Mouse (Mus musculus) midbrain, postnatal 0 days (tissue): ENCODE measurements at regions not wholly inside any gene's neighbourhood (a gene's known extent, or its start where the extent isn't known, plus 50 kb on each side); places are given as distances from the start of the nearest gene placed in this dataset.
"Not testable (repeated sequence)": the region's sequence is repeated elsewhere in the genome, so short reads cannot be mapped to it uniquely, and the experiment has no call there.

Experiments
- ATAC-seq: fragments of 200-750 bp; cut with Nextera tagmentation; 2 replicates; pipeline ENCODE4 v1.8.0; 2017; ENCODE audit warnings: moderate number of reproducible peaks, mild to moderate bottlenecking, moderate TSS enrichment, moderate library complexity; ENCODE audit not compliant: low FRiP score
- DNase-seq: peaks from one replicate; pipeline ENCODE4 v3.0.0-alpha.2; 2015; ENCODE audit warnings: low spot score
- H3K27ac ChIP-seq: fragments of 300-500 bp; sonication (generic); 2 replicates; pipeline ENCODE4 v1.5.1; 2014; ENCODE audit warnings: low read depth, mild to moderate bottlenecking, low read length, mixed read lengths
- H3K27me3 ChIP-seq: fragments of 300-500 bp; sonication (generic); 2 replicates; pipeline ENCODE4 v1.6.1; 2014; ENCODE audit warnings: low read length, control low read depth, mixed read lengths; ENCODE audit not compliant: insufficient read depth
- H3K36me3 ChIP-seq: fragments of 300-500 bp; sonication (generic); 2 replicates; pipeline ENCODE4 v1.6.1; 2014; ENCODE audit warnings: low read length, control low read depth, mixed read lengths; ENCODE audit not compliant: insufficient read depth
- H3K4me1 ChIP-seq: fragments of 300-500 bp; sonication (generic); 2 replicates; pipeline ENCODE4 v1.6.1; 2014; ENCODE audit warnings: mild to moderate bottlenecking, control low read depth, antibody characterized with exemption, low read length, mixed read lengths; ENCODE audit not compliant: insufficient read depth
- H3K4me2 ChIP-seq: fragments of 300-500 bp; sonication (generic); 2 replicates; pipeline ENCODE4 v1.6.1; 2014; ENCODE audit warnings: low read depth, mild to moderate bottlenecking, low read length, mixed read lengths; ENCODE audit not compliant: poor library complexity, severe bottlenecking
- H3K4me3 ChIP-seq: fragments of 300-500 bp; sonication (generic); 2 replicates; pipeline ENCODE4 v1.5.1; 2014; ENCODE audit warnings: low read depth, mild to moderate bottlenecking, low read length, moderate library complexity
- H3K9ac ChIP-seq: fragments of 300-500 bp; sonication (generic); replicated peaks from 2 replicates; pipeline ENCODE4 v1.6.1; 2014; ENCODE audit warnings: mild to moderate bottlenecking, low read length, moderate library complexity, mixed read lengths; ENCODE audit not compliant: poor library complexity, severe bottlenecking
- H3K9me3 ChIP-seq: fragments of 300-500 bp; sonication (generic); 2 replicates; pipeline ENCODE4 v1.6.1; 2016; ENCODE audit warnings: low read length, control low read depth
- CTCF ChIP-seq: IDR thresholded peaks from 2 replicates; pipeline ENCODE4 v1.5.1; 2016; ENCODE audit warnings: antibody characterized with exemption, mild to moderate bottlenecking
- WGBS: fragments of 180-500 bp; shearing (Covaris S2); extraction: QIAGEN DNeasy Blood & Tissue Kit; methylation state at CpG from one replicate; pipeline ENCODE4 v1.1.7; 2014; 5-methylcytosine and 5-hydroxymethylcytosine counted together

DNA sequence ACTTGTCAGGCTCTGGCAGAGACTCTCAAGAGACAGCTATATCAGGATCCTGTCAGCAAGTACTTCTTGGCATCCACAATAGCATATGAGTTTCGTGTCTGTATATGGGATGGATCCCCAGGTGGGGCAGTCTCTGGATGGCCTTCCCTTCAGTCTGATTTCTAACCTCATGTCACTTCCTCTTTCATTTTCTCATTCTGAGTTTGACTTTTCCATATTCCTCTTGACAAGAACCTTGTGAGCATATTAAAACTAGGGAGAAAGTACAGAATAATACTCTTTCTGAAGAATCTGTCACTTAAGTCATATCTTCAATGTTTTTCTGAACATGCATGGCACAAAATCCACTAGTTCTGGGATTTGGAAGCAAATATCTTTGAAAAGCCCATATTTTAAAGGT is 583.3 kb upstream of the Zfp960 start:
- no peak overlapping the region for H3K4me3 ChIP-seq
- no peak overlapping the region for H3K27ac ChIP-seq
- H3K9me3 ChIP-seq = no peaks in the 10 kb centered on the region
- no peak for TF ChIP-seq CTCF
- 64% methylated on average over 1 of the region's 1 CpGs for WGBS
- H3K4me1 ChIP-seq = no peaks in the 10 kb centered on the region
- ATAC-seq (no peak), DNase-seq (no peak)
- no peaks in the 10 kb centered on the region for H3K36me3 ChIP-seq
- no peak overlapping the region for H3K4me2 ChIP-seq
- no peak overlapping the region for H3K9ac ChIP-seq
- no peaks in the 10 kb centered on the region for H3K27me3 ChIP-seq

DNA sequence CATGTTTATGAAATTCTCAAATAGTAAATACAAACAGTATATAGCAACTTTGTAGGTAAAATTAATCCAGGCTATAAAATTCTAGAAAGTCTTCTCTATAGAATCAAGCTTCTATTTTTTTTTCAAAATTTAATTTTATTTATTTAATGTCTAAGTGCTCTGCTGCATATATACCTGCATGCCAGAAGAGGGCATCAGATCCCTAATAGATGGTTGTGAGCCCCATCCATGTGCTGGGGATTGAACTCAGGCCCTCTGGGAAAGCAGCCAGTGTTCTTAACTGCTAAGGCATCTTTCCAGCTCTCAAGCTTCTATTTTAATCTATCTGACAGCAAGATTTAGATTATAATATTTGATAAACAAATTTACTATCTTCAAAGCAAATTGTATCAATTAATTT is 602.7 kb upstream of the Zfp960 start:
- H3K9me3 ChIP-seq = no peaks in the 10 kb centered on the region
- no peaks in the 10 kb centered on the region for H3K27me3 ChIP-seq
- DNase-seq (no peak), ATAC-seq (no peak)
- no peaks in the 10 kb centered on the region for H3K36me3 ChIP-seq
- H3K4me1 ChIP-seq = no peaks in the 10 kb centered on the region
- H3K4me3 ChIP-seq = no peak overlapping the region
- H3K9ac ChIP-seq = no peak overlapping the region
- H3K4me2 ChIP-seq = no peak overlapping the region
- TF ChIP-seq CTCF = no peak
- H3K27ac ChIP-seq = no peak overlapping the region

DNA sequence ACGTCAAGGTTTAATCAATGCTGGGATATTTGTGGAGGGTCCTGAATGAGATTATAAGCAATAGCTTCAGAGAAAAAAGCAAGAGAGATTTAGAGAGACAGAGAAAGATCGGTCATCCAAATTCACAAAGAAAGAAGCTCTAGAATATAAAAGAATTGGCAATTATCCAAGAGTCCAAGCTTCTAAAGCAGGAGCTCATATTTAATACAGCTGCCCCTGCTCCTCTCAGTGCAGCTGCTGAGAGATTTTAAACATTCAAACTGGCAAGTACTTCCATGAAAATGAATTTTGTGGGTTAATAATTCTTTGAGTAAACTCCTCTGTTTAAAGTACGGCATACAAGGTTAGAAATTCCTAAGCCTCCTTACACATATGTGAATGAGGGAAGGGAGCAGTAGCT is 610.8 kb upstream of the Zfp960 start:
- 24% methylated on average over 3 of the region's 3 CpGs for WGBS
- no peak overlapping the region for H3K4me2 ChIP-seq
- DNase-seq = no peak

DNA sequence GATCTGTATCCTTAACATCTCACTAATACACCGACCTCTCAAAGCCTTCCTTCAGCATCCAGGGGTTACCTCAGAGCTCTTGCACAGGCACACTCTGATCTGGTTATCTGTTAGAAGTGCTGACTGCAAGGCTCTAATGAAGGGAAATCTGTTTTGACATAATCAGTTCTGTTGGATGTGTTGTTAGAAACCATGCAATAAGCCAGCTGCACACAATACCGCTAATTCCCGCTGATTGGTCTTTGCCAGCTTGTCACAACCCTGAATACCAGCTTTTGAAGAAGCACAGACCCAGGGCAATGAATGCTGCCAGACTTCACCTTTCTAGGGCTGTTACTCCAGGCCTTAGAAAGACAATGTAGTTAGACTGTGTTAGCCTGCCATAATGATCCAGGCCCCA is 613.7 kb upstream of the Rgmb start:
- H3K9me3 ChIP-seq = no peaks in the 10 kb centered on the region
- no peak overlapping the region for H3K9ac ChIP-seq
- no peak overlapping the region for H3K27ac ChIP-seq
- WGBS = 60% methylated on average over 3 of the region's 3 CpGs
- DNase-seq (no peak), ATAC-seq (no peak)
- H3K36me3 ChIP-seq = no peaks in the 10 kb centered on the region
- H3K27me3 ChIP-seq = no peaks in the 10 kb centered on the region
- H3K4me3 ChIP-seq = no peak overlapping the region
- no peaks in the 10 kb centered on the region for H3K4me1 ChIP-seq
- no peak overlapping the region for H3K4me2 ChIP-seq
- no peak for TF ChIP-seq CTCF

More for the DNA sequence above, 610.8 kb upstream of the Zfp960 start:
- H3K9ac ChIP-seq = no peak overlapping the region
- H3K36me3 ChIP-seq = no peaks in the 10 kb centered on the region
- no peak for ATAC-seq
- H3K4me1 ChIP-seq = no peaks in the 10 kb centered on the region
- H3K27ac ChIP-seq = no peak overlapping the region
- TF ChIP-seq CTCF = no peak
- no peaks in the 10 kb centered on the region for H3K9me3 ChIP-seq
- H3K27me3 ChIP-seq = no peaks in the 10 kb centered on the region
- H3K4me3 ChIP-seq = no peak overlapping the region

DNA sequence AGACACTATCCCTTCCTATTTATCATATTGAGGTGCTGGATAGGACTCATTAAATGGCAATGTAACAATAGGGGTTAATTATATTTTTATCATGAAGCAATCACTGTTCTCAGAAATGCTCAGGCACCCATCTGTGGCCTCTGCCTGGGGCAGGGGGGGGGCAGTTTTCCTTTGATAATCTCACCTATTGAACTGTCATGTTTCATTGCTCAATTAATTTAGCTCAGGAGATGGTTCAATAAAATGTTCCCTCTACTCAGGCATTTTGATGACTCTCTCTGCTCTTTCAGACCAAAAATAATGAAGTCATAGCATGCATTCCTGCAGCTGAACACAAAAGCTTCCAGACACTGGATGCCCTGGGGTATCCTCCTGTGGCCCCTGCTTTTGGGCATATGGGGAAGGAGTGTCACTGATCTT is 564.4 kb upstream of the Rgmb start:
- no peak overlapping the region for H3K27ac ChIP-seq
- ATAC-seq = no peak

DNA sequence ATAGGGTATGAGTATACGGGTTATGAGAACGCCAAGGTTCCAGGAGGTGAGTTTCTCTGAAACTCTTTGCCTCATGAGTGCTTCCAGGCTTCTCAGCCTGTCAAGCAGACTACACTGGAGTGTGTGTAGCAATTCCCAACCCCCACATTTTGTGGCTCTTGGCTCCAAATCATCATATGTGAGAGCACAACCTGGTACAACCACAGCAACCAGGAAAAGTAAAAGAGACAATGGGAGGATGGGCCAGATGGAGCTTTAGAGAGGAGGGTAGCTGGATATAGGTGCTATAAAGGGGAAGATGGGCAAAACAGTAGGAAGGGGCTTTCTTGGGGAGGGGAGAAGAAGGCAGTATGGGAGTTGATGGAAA is 544.0 kb upstream of the Rgmb start:
- H3K4me1 ChIP-seq, H3K27ac ChIP-seq, ATAC-seq, H3K9ac ChIP-seq, H3K4me2 ChIP-seq, H3K27me3 ChIP-seq, H3K4me3 ChIP-seq, H3K36me3 ChIP-seq, H3K9me3 ChIP-seq, DNase-seq: not testable (repeated sequence)
- WGBS = 100% methylated on average over 2 of the region's 2 CpGs

More for the DNA sequence above, 564.4 kb upstream of the Rgmb start:
- Histone ChIP-seq H3K36me3 (no peaks in the 10 kb centered on the region), H3K9ac (no peak overlapping the region), H3K4me3 (no peak overlapping the region), H3K4me1 (no peaks in the 10 kb centered on the region), H3K9me3 (no peaks in the 10 kb centered on the region), H3K27me3 (no peaks in the 10 kb centered on the region), H3K4me2 (no peak overlapping the region)
- DNase-seq = no peak
- TF ChIP-seq CTCF = no peak

DNA sequence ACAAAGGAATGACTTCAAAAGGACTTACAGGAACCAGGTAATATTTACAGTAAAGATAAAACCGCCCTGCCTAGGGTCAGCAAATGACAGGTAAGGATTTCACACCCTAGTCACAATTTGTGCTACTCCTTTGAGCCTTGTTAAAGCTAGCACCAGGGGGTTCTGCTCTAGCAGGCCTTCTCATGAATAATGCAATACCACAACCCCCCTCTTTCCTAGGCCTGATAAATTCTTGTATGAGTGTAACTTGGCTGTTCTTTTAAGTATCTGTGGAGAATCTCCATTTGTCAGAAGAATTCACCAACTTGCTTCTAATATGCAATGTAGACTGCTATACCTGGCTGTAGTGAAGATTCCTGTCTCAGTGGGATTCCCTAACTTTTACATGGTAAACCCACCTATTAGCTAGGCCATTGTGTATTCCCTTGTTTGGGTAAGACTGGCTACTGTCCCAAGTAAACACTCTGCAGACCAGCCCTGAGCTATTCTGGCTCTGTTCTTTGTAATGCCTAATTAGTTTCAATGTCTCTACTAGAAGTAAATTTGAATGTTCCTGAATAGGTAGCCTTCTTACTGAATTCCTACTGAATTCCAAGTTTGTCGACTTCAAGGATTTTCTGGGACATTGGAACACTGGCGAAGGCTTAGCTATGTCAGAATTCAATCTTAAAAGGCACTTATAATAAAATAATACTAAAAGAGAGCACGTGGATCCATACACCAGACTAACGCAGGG is 543.4 kb upstream of the Rgmb start:
- not testable (repeated sequence) for ATAC-seq, H3K27ac ChIP-seq, DNase-seq, H3K27me3 ChIP-seq, H3K4me2 ChIP-seq, H3K4me3 ChIP-seq, H3K9ac ChIP-seq, H3K4me1 ChIP-seq, H3K9me3 ChIP-seq, H3K36me3 ChIP-seq
- 69% methylated on average over 4 of the region's 5 CpGs for WGBS
